Mouse (Mus musculus): ENCODE results near the gene Ttc28.
A peak's percentile ranks its signal among the peaks of the same experiment; 100 is the strongest.

Ttc28 gene

DNA sequence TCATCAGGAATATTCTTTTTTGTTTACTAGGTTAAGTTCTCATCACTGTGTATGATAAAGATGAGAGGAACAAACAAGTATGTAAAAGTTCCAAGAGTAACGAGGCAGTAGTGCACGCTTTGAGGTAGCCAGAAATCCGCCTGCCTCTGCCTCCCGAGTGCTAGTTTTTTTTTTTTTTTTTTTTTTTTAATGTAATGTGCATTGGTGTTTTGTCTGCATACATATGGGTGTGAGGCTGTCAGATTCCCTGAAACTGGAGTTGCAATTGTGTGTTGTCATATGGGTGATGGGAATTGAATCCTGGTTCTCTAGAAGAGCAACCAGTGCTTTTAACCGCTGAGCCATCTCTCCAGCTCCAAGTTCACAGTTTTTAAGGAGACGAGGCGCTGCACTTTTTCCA is 561 bp upstream of the Ttc28 start:
- DNase-seq (ENCODE audit: low read depth, low spot score) = no peak

DNA sequence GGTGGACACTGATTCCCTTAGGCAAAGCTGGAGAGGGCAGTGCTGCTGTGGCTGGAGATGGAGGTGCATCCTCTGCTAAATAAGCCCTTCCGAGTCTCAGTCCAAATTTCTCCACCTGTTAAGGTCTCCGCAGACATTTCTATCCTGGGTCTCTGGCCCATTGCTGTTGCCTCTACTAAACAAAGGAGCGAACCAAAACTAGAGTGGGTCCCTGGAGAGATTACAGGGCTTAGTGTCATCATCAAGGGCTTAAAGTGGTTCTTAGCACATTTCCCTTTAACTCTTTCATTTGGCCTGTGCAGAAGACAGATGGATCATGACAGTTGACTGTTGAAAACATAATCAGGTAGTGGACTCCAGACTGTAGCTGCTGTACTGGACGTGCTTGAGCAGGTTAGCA is 9.0 kb downstream of the Ttc28 start:
- DNase-seq (ENCODE audit: low read depth, low spot score) = no peak

DNA sequence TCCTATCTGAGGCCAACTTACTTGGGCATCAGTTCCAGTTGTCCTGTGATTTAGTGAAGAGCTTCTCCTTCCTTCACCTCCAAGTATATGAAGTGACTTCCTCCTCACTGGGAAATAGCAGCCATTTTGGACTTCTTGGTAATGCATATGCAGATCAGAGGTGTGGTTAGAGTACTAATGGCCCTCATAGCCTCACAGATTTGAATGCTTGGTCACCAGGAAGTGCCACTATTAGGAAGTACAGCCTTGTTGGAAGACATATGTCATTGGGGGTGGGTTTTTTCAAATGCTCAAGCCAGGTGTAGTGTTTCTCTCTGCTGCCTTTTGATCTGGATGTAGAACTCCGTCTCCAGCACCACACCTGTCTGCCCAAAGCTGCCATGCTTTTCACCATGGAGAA is 10.3 kb downstream of the Ttc28 start:
- DNase-seq (ENCODE audit: low read depth, low spot score) = no peak

DNA sequence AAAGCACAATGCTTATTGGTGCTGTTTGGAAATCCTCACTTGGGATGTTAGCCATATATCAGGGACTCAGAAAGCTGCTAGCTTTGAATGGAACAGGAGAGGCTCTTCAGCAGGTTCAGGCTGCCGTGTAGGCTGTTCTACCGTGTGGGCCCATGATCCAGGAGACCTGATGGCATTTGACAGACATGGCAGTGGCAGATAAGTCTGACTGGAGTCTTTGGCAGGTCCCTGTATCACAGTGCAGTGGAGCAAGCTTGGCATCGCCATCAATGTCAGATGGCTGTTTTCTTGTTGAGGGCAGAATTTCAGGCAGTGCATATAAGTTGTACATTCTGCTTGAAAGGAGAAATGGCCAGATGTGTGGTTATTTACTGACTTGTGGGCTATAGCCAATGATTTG is 11.0 kb downstream of the Ttc28 start:
- no peak for DNase-seq (ENCODE audit: low read depth, low spot score)

DNA sequence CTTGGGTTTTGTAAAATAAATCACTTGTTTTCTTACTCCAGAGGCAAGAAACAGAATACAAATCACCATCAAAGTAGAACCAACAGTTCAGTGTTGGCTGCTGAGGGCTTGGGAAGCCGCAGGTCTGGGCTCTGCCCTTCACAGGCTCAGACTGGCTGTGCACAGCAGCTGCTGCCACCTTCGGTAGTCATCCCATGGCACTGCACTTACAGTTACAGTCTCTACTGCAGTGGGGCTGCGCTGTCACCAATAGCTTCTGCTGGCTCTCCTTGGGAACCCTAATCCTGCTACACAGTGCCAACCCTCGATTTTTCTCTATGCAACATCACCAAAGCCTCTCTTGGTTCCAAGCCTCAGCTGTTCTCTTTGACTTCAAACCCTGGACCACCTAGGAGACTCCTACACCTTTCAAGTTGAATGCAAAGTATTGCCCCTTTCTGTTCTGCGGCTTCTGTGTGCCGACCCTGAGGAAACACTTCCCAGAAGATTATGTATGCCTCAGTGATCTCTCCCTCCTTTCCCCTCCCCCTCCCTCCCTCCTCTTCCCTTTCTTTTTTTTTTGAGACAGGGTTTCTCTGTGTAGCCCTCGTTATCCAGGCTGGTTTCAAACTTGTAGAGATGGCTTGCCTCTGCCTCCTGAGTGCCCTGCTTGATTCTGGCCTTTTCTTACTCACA is 17.6 kb downstream of the Ttc28 start:
- DNase-seq (ENCODE audit: low read depth, low spot score) = no peak

DNA sequence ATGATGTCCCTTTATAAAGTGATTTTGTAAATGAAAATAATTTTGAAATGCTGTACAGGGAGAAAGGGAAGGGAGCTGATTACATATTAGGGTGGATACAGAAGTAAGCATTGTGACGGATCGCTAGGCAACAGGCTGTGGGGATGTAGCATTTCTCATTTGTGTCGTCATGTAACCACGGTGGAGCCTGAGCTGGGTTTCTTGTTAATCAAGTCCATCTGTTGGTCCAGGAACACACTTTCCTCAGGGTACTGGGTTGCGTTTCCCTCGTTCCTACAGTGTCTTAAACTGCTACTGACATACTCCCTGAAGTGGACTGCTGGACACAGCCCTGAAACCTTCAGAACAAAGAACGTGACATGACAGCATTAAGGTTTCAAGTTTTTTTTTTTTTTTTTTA is 18.6 kb downstream of the Ttc28 start:
- DNase-seq (ENCODE audit: low read depth, low spot score) = peak; percentile 92

DNA sequence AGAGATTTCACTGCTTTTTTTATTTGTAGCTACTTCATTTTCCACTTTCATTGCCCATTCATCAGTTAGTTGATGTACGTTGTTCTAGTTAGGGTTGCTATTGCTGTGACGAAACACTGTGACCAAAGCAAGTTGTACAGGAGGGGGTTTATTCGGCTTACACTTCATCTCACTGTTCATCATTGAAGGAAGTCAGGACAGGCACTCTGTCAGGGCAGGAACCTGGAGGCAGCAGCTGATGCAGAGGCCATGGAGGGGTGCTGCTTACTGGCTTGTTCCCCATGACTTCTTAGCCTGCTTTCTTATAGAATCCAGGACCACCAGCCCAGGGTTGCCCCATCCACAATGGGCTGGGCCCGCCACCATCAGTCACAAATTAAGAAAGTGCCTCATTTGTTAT is 19.2 kb downstream of the Ttc28 start:
- DNase-seq (ENCODE audit: low read depth, low spot score) = peak; percentile 19

DNA sequence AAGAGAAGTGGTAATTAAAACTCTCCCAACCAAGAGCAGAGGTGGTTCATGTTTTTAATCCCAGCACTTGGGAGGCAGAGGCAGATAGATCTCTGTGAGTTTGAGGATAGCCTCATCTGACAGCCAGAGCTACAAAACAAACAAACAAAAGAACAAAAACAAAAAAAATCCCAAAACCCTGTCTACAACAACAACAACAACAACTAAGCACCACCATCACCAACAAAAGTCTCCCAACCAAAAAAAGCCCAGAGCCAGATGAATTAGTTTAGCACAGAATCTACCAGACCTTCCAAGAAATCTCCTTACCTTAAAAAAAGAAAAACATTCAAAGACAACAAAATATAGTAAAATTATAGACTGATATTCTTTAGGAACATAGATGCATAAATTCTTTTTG is 20.7 kb downstream of the Ttc28 start:
- DNase-seq (ENCODE audit: low read depth, low spot score) = no peak

DNA sequence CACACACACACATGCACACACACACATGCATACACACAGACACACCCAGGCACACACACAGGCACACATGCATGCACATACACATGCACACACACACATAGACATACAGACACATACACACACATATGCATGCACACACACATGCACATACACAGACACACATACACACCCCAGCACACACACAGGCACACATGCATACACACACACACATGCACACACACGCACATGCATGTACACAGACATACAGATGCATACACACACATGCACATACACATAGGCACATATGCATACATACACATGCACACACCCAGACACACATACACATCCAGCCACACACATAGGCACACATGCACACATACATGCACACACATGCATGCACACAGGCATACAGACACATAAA is 27.1 kb downstream of the Ttc28 start:
- DNase-seq (ENCODE audit: low read depth, low spot score) = no peak

DNA sequence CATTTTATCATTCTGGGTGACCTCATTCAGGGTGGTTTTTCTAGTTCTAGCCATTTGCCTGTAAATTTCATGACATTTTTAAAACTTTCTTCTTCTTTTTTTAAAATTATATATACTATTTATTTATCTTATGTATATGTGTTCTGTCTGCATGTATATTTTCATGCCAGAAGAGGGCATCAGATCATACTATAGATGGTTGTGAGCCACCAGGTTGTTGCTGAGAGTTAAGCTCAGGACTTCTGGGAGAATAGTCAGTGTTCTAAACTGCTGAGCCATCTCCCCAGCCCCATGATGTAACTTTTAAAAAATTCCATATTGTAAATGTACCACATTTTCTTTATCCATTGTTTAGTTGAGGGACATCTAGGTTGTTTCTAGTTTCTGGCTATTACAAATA is 29.3 kb downstream of the Ttc28 start:
- no peak for DNase-seq (ENCODE audit: low read depth, low spot score)

DNA sequence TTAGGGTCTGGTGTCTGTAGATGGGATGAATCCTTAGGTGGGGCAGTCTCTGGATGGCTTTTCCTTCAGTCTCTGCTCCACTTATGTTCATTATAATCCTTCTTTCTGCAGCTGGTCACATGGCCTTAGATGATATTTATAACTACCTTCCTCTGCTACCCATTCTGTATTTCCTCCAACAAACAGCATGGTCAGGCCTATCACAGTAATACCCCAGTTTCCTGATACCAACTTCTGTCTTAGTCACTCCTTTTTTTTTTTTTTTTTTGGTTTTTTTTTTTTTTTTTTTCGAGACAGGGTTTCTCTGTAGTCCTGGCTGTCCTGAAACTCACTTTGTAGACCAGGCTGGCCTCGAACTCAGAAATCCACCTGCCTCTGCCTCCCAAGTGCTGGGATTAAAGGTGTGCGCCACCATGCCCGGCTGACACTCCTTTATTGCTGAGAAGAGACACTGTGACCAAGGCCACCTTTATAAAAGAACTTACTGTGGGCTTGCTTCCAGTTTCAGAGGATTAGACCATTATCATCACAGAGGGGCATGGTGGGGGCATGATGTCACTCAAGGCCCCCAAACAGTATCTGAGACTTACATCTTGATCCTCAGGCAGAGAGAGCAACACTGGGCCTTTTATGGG is 30.5 kb downstream of the Ttc28 start:
- DNase-seq (ENCODE audit: low read depth, low spot score) = no peak

DNA sequence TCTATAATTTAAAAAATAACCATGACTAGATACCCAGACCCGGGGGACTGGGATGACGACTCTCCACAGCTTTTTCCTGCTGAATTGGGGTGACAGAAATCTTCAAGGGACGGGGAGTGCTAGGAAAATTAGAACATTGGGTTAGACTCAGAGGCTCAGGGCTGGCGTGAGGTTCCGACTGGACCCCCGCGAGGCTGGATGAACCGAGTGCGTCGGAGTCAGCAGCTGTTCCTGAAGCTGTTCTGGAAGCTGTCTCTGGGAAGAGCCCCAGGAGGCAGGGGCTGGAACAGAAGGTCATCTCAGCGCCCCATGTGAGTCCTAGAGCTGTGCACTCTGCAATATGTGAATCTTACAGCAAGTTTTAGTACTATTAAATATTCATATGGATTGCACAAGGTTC is 35.3 kb downstream of the Ttc28 start:
- no peak for DNase-seq (ENCODE audit: low read depth, low spot score)

DNA sequence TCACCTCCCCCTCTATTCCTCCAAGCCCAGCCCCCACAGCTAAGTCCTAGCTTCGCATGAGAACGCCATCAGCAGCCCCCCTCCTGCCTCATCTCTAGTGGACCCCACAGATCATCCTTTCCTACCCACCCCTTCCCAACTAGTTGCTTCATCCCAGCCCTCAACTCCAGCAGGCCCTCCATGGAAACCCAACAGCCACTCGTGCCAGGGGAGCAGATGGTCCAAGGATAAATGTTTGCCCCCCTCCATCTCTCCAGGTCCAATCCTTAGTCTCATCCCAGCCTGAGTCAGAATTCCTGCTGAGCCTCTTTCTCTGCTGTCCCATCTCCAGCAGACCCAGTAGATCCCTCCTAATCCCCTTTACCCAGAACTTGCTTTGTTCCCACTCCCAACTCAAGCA is 36.6 kb downstream of the Ttc28 start:
- DNase-seq (ENCODE audit: low read depth, low spot score) = no peak

DNA sequence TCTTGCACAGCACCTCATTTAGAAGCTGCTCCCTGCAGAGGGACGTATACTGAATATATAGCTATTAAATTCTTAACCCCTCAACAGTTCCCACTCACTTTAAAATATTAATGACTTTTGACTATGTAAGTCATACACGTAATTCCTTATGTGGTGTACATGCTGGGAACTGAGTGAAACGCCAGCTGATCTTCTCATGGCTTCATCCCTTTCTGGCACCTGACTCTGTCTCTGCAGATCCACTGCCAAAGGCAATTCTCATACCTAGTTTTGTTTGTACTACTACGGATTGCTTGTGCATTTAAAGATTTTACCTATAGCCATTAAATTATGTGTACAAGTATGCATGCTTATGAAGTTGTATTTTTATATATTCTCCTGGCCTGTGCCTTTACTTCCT is 39.9 kb downstream of the Ttc28 start:
- DNase-seq (ENCODE audit: low read depth, low spot score) = no peak

DNA sequence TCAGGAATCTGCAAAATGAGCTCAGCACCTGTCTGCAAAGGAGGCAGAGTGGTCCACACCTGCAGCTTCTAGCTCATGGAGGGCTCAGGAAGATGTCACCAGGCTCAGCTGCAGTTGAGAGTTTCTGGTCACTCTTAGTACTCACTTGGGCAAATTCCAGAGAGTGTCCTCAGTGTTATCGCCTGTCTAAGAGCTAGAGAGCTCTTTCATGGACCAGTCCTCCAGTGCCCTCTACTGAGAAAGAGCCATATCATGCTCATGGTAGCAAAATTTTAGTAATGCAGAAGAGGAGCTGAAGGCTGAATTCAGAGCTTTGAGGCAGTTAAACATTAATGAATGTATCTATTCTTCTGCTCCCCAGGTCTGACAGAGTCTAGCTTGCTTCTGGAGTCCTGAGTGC is 43.7 kb downstream of the Ttc28 start:
- no peak for DNase-seq (ENCODE audit: low read depth, low spot score)

DNA sequence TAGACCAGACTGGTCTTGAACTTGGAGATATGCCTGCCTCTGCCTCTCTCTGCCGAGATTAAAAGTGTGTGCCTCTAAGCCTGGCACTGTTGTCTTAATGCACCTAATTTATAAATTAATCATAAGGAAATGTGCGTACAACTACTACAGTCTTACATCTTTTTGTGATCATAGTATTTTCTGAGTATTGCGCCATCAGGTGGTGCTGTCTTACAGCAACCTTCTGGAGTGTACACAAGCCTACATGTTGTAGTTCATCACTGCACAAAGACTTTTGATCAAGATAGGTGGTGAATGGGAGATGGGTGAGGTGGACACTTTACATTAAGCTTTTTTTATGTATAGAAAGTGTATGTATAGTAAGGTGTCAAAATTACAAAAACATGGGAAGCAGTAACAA is 45.0 kb downstream of the Ttc28 start:
- DNase-seq (ENCODE audit: low read depth, low spot score) = no peak

DNA sequence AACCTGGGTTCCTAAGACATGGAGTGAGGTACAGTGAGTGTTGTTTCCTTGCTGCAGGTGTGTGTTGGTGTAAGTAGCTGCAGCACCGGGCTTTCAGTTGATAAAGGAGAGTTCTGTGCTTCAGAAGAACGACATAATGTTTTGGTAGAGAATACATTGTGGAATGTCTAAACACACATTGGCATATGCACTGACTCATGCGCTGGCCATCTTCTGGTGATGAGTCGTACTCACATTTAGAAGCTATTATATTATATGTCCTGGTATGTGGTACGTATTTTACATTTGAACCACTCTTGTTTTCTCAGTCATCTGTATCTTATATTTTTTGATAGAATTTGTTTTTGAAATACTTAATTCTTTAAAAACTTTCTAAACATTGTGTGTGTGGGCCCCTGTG is 46.2 kb downstream of the Ttc28 start:
- no peak for DNase-seq (ENCODE audit: low read depth, low spot score)

DNA sequence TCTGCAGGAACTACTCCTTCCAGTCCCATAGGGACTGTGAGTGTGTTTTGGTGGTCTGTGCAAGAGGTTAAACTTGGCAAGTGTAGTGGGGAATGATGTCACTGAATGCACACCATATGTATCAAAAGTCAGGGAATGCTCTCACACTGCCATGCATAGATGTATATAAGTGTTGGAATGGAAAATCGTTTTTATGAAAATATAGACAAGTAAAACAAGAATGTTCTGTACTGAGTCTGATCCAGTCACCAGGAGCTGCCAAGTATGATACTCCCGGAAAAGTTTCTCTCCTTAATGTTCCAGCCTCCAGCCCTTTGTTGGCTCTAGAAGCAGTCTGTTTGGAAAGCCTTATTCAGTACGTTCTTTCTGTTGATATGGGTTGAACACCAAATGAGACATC is 48.7 kb downstream of the Ttc28 start:
- no peak for DNase-seq (ENCODE audit: low read depth, low spot score)

DNA sequence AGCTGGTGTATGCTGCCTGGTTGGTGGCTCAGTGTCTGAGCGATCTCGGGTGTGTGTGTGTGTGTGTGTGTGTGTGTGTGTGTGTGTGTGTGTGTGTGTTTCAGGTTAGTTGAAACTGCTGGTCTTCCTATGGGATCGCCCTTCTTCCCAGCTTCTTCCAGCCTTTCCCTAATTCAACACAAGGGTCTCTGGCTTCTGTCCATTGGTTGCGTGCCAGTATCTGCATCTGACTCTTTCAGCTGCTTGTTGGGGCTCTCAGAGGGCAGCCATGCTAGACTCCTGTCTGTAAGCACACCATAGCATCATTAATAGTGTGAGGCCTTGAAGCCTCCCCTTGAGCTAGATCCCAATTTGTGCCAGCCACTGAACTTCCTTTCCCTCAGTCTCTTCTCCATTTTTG is 49.7 kb downstream of the Ttc28 start:
- no peak for DNase-seq (ENCODE audit: low read depth, low spot score)

DNA sequence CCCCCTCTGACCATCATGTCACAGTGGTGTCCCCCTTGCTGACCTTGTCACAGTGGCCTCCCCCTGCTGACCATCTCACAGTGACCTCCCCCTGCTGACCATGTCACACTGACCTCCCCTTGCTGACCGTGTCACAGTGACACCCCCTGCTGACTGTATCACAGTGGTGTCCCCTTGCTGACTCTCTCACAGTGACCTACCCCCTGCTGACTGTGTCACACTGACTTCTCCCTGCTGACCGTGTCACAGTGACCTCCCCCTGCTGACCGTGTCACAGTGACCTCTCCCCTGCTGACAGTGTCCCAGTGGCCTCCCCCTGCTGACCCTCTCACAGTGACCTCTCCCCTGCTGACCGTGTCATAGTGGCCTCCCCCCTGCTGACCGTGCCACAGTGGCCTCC is 57.0 kb downstream of the Ttc28 start:
- DNase-seq (ENCODE audit: low read depth, low spot score) = no peak

DNA sequence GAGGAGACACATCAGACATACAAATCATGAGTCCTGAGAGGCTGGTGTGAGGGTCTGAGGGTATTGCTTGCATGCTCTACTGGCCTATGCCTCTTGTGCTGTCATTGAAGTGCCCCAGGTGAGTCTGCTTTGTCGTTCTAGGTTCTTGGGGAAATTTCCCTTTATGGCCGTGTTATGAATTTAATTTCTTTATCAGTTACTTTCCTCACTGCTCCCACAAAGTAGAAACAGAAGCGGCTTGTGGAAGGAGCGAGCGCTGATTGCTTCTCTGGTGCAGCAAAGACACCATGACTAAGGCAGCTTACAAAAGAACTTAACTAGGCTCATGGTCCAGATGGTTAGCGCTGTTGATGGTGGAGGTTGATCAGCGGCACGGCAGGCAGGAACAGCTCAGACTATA is 64.7 kb downstream of the Ttc28 start:
- no peak for DNase-seq (ENCODE audit: low read depth, low spot score)

DNA sequence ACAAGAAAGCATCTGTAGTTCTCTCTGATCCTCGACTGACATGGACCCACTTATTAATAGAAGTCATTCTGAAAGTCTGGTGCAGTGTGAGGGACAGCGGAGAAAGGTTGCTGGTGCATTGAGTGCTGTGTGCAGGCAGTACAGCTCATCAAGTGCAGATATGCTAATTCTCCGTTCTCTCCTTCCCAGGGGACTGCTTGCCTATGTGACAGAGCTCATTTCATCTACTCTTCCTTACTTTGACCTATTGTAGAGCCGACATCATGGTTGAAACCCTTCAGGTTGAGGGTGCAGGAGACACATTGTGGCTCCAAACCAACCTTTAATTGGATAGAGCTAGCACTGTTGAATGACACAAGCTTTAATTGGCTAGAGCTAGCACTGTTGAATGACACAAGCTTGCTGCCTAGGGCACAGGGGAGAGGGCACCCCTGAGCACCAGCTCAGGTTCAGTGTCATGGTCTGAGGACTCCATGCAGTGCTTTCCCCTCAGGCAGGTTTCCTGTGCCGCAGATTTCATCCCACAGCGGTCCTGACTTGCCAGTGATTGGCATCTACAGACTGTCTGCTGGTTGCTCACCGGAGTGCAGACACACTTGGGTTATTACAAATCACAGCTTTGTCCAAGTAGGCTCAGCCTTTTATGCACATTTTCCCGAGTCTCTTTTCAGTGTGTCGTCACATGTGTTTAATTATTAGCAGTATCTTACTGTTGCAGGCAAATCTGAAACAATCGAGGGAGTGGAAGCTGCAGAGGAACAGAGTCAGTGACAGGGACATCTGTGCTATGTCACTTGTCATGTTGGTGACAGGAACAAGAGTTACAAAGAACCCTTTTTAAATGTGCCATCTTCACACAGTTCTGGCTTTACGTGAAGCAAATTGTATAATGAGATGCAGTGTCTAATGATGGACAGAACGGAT is 69.1 kb downstream of the Ttc28 start:
- no peak for DNase-seq (ENCODE audit: low read depth, low spot score)

DNA sequence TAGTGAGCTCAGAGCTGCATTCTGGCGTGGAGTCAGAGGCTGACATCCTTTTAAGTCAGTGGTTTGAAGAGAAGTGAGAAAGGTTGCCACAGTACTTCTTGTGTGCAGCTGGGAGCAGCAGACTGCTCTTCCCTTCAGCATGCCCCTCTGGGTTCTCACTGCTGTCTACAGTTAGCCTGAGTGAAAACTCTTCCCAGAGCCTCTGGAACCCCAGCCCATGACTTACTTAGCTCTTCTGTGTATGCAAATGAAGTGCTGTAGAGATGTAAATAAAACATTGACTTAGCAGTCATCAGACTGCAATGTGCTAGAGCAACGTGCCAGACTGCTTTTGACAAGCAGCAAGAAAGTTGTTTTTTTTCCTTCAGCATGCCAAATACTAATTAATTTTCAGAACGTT is 70.2 kb downstream of the Ttc28 start:
- no peak for DNase-seq (ENCODE audit: low read depth, low spot score)

Measured in forelimb bud, embryonic 11.5 days (tissue).